Mouse (Mus musculus) frontal cortex, adult (tissue): ENCODE measurements at regions not wholly inside any gene's neighbourhood (a gene's known extent, or its start where the extent isn't known, plus 50 kb on each side); places are given as distances from the start of the nearest gene placed in this dataset.

Source experiments
- ATAC-seq: cut with Nextera tagmentation; 2 replicates; pipeline ENCODE4 v1.9.2; 2017; ENCODE audit warnings: mild to moderate bottlenecking, moderate library complexity, mixed read lengths; ENCODE audit not compliant: low TSS enrichment

DNA sequence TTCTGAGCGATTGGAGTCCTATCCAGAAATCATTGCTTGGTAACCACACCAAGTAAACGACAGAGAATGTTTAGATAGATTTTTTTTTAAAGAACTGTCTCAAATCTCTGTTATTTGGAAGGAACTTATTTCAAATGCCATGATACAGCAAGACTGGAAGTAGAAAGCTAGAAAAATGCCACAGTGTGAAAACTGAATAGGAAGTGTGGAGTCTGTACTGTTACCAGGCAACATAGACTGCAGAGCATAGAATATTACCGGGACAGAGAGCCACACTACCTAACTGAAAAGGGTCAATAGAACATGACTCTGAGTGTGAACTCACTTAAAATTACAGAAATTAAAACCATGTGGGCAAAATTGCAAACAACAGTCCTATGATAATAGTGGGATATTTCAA lies 52.4 kb upstream of the Adcy1 start:
- ATAC-seq: peak; percentile 92

GRCm38 (mm10) chr11:6999329-6999728 lies 64.0 kb upstream of the Adcy1 start:
- peak; percentile 89 for ATAC-seq

- no peak for ATAC-seq
Observed at GRCm38 (mm10) chr11:6998810-6999209, 64.5 kb upstream of the Adcy1 start.

DNA sequence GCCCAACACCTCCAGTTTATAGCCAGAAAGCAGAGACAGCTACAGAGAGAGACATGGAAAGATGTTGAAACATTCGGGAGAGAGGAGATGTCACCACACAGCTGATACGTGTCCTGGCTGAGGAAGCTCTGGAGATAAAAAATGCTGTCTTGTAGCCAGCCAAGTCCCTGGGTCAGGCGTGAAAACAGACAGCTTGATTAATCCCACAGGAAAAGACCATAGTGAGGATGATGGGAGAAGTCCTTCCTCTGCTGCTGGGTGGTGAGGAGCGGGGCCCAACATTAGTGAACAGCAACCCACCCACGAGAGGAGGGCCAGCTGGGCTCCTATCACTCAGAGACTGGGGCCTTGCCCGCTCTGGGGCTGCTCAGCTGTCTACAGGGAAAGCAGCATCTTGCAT lies 65.8 kb upstream of the Adcy1 start:
- no peak for ATAC-seq

- no peak for ATAC-seq
Observed at GRCm38 (mm10) chr11:6993731-6994130, 69.6 kb upstream of the Adcy1 start.

GRCm38 (mm10) chr11:6991626-6992025 lies 71.7 kb upstream of the Adcy1 start:
- ATAC-seq: no peak

- ATAC-seq: no peak
Observed at GRCm38 (mm10) chr11:6990711-6991110, 72.6 kb upstream of the Adcy1 start.

GRCm38 (mm10) chr11:6988884-6989824 lies 74.1 kb upstream of the Adcy1 start:
- no peak for ATAC-seq

DNA sequence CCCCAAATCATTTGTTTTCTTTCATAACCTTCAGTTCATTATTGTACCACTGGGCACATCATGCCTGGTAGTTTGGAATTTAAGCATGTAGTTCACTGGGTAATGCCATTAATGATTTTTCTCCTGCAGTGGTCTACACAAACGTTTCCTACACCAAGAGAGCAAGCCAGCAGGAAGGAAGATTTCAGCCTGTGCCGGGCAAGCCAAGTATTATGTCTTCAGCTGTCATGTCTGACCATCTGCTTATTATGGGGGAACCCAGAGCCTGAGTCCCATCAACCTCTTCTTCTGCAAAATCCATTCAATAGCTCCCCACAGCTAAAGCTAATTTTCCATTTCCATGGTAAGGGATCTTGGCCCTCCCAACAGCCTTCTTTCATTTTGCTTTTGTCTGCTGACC lies 75.3 kb upstream of the Adcy1 start:
- no peak for ATAC-seq

DNA sequence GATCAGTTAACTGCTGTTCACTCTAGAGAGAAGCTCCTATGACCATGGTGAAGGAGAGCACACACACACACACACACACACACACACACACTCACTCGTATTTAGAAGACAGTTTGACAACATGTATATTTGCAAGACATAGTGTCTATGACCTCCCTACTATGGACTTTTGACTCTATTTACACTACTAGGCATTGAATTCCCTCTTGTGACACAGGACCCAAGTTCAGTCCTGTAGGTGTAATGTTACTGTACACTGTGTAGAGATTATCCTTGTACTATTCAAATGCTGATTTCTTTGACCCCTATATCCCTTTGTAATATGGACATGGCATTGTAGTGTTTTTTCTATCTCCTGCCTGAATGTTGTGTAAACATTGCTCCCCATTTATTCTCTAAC lies 76.2 kb upstream of the Adcy1 start:
- no peak for ATAC-seq

DNA sequence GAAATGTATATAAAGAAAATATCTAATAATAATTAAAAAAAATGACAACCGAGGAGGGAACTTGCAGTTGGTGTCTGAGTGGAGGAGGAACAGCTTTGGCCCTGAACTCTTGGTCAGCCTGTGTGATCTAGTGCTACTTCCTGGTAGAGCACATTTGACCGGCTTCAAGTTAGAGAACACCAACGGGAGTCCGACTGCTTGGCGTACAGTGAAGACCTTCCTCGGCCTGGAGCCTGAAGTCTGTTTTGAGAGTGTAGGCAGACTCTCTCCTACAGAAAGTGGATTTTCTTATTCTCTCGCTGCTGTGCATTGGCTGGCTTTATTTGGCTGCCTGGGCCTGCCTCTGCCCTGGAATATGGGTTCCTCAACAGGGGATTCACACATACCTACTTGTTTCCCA lies 81.2 kb upstream of the Adcy1 start:
- ATAC-seq: peak; percentile 76

- ATAC-seq: no peak
Observed at GRCm38 (mm10) chr11:6979656-6980055, 83.6 kb upstream of the Adcy1 start.

GRCm38 (mm10) chr11:6969196-6969595 lies 94.1 kb upstream of the Adcy1 start:
- ATAC-seq: no peak

DNA sequence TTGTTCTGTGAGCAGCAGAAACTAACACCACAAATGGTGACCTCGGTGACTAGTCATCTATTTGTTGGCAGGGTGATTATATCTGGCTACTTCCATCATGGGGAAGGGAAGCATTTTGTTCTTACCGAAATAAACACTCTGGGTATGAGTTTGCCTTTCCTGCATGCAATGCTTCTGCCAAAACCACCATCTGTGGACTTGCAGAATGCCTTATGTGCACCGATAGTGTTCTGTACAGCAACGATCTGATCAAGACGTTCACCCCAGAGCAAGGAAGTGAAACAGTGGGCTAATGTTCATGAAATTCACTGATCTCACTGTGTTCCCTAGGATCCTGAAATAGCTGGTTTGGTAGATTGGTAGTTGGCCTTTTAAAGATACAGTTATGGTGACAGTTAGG lies 96.3 kb upstream of the Adcy1 start:
- ATAC-seq: peak; percentile 58

GRCm38 (mm10) chr11:6964524-6964923 lies 98.8 kb upstream of the Adcy1 start:
- peak; percentile 92 for ATAC-seq

DNA sequence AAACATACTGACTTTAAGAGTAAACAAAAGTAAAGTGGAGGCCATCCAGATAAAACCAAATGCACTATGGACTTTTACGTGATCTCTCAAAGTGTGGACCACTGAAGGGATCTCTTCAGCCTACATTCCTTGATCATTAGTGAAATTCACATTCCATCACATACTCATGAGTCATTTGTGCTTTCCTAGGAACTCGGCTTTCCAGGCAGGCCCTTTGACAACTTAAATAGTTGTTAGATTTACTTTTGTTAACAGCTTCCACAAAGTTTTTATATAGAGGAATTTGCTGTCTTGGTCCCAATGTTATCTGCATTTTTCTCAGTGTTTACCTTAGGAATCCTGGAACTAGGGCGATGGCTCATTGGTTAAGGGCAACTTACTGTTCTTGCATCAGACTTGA lies 99.7 kb upstream of the Adcy1 start:
- no peak for ATAC-seq

- ATAC-seq: no peak
Observed at GRCm38 (mm10) chr11:6962786-6963575, 100.3 kb upstream of the Adcy1 start.

GRCm38 (mm10) chr11:6962322-6962721 lies 101.0 kb upstream of the Adcy1 start:
- ATAC-seq: no peak

DNA sequence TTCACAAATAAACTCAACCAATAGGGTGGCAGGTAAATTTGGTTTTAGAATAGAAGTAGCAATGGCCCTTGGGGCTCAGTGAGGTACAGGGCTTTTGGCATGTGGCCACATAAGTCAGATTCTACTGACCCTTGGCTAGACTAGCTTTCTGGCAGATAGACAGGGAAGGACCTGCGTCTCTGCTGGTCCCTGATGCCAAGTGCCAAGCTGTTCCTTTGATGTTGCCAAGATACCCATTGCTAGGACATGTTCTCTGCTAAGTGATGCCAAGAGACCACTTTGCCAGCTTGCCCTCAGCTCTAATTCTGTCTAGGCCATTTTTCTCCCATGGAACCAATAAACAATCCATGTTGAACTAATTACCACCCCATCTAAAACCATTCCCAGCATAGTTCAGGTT lies 110.5 kb upstream of the Adcy1 start:
- ATAC-seq: no peak

DNA sequence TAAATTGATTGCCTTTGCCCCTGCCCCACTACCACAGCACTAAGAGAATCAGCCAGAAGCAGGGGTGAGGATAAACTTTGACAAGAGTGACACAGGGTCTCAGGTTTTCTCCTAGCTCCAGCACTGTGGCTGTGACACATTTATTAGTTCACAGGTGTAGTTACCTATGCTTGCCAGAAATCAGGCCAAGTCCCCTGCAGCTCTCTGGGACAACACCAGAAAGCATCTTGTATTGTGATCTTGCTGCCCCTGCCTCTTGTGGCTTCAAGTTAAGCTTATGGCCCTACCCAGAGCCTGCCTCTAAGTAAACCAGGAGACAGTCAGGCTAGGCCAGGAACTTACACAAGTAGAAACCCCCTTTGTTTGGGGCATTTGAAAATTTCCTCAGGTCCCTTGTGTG lies 111.9 kb upstream of the Adcy1 start:
- no peak for ATAC-seq

DNA sequence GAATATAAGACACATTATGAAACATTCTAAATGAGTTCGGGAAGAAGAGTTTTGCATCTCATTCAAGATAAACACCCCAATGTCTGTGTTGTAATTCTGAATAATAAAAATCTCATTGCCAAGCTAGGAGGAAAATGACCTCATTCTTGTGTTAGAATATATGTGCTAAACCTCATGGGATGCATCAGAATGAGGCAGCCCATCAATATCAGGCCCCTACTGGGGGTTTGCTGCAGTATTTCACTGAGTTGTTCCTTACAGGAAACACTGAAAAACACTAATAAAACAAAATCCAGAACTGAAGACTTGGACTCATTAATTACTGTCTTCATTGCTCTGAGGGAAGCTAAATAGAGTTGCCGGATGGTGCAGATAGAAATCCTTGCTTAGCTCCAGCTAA lies 111.6 kb upstream of the Gm11983 start:
- ATAC-seq: no peak; the same call in 1 of the 2 replicates

GRCm38 (mm10) chr11:6934157-6934556 lies 96.7 kb upstream of the Gm11983 start:
- ATAC-seq: peak; percentile 85

DNA sequence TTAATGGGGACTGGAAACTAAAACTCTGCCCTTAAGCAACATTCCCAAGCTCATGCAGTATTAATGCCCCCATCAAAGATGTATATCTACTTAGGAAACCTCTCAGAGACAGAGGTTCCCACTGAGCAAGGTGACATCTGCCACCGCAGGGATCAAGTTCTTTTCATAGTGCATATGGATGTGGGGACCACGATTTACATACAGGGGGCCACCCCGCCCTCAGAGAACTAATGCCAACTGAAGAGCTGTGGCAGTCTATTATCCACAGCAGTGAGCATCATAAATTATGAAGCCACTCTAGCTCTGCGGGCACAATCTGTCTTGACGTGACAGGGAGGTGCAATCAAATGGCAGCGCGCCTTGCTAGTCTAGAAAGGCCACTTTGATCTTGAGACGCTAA lies 88.6 kb upstream of the Gm11983 start:
- ATAC-seq: no peak
